Mouse (Mus musculus) midbrain, embryonic 10.5 days (tissue): ENCODE results near the gene Olfr586. TPM values are rescaled to one million over a fixed set of nuclear protein-coding genes. Genes with fewer than 3 reads are reported as not detected.

Experiments
- DNase-seq: peaks from one replicate; pipeline ENCODE4 v3.0.0-alpha.2; 2017; ENCODE audit warnings: low spot score
- H3K27ac ChIP-seq: fragments of 300-500 bp; sonication (generic); replicated peaks from 2 replicates; pipeline ENCODE4 v1.5.1; 2016; ENCODE audit warnings: mild to moderate bottlenecking
- H3K27me3 ChIP-seq: fragments of 300-500 bp; sonication (generic); 2 replicates; pipeline ENCODE4 v1.6.1; 2016; ENCODE audit warnings: low read depth, mild to moderate bottlenecking; ENCODE audit not compliant: poor library complexity, severe bottlenecking
- H3K36me3 ChIP-seq: fragments of 300-500 bp; sonication (generic); 2 replicates; pipeline ENCODE4 v1.6.1; 2016; ENCODE audit warnings: mild to moderate bottlenecking, moderate library complexity
- H3K4me1 ChIP-seq: fragments of 300-500 bp; sonication (generic); 2 replicates; pipeline ENCODE4 v1.6.1; 2016
- H3K4me3 ChIP-seq: fragments of 300-500 bp; sonication (generic); 2 replicates; pipeline ENCODE4 v1.5.1; 2016; ENCODE audit warnings: mild to moderate bottlenecking, moderate library complexity
- H3K9me3 ChIP-seq: fragments of 300-500 bp; sonication (generic); replicated peaks from 2 replicates; pipeline ENCODE4 v1.6.1; 2016; ENCODE audit warnings: mild to moderate bottlenecking
- WGBS: fragments of 180-500 bp; shearing (Covaris S2); methylation state at CpG from one replicate; pipeline ENCODE4 v1.1.7; 2016; 5-methylcytosine and 5-hydroxymethylcytosine counted together
- polyA plus RNA-seq: library from polyadenylated mRNA; unstranded; fragments of >200 nt; fragmentation: Nextera tagmentation; extraction: Ambion mirVana; gene quantifications from 2 replicates; pipeline ENCODE4 v1.2.1, GENCODE M21; 2016

Olfr586 gene
- not detected in 2 replicates for polyA plus RNA-seq

DNA sequence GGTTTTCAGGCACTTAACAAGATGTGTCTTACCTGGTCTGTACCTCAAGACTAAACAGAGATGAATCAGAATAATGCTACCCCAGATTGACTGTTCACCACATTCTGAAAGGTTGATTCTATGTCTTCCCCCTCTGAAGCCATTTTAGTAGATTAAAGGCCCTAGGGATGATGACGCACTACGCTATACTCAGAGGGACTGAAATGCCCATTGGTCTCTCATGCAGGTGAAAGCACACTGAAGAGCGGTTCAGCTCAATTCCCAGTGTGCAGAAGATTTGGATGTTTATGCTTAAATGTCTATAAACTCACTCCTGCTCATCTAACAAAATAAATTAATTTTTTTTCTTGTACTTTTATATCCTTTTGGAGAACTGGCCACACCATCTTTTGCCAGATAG, at the start of gene Olfr586:
Gene Olfr586, minus strand, starts transcription at position 101 of the 400 bp plus-strand sequence.
- H3K27me3 ChIP-seq: no peaks in the 10 kb centered on the region

DNA sequence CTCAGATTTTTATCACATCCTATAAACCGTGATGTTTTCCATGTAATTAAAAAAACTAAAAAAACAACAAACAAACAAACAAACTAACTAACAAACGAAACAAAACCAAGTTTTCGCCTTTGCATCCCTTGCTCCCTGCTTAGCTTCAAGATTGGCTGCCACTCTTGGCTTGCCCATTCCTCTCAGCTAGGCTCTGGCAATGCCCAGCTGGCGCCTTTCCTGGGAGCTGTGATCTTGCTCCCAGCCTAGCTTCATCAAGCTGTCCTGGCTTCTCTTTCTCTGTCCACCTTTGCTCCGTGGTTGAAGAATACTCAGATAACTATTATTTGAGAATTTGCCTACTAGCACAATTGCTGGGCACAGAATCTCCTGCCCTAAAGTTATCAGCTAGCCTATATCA, 44.3 kb upstream of the Olfr586 start:
- no peaks in the 10 kb centered on the region for H3K27me3 ChIP-seq
- H3K9me3 ChIP-seq: no peaks in the 10 kb centered on the region
- H3K4me3 ChIP-seq: no peak overlapping the region
- no peak overlapping the region for H3K27ac ChIP-seq
- no peaks in the 10 kb centered on the region for H3K4me1 ChIP-seq
- no peaks in the 10 kb centered on the region for H3K36me3 ChIP-seq
- no peak for DNase-seq
- WGBS: 82% methylated on average over 5 of the region's 5 CpGs

More for the DNA sequence above, at the start of gene Olfr586:
- no peak for DNase-seq
- Histone ChIP-seq H3K4me1 (no peaks in the 10 kb centered on the region), H3K27ac (no peak within 1 kb of the TSS), H3K4me3 (no peak within 1 kb of the TSS), H3K36me3 (no peaks in the 10 kb centered on the region), H3K9me3 (no peaks in the 10 kb centered on the region)
- WGBS: 91% methylated on average over 3 of the region's 3 CpGs

DNA sequence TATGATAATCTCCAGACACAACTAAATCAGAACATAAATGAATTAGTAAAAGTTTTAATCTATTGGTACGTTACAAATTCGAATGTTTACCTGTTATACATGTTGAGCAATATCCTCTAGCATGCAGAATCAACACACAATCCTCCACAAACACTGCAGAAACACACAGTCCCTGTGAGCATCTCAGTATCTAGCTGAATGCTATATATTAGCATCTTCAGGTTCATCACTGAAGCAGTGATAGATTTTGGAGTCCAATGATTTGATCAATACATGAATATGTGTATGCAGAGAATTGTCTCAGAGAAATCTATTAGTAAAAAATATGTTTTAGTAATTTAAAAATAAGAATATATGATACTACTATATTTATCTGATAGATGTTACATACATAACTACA, 30.8 kb upstream of the Olfr586 start, which contains the start of gene Olfr589:
Gene Olfr589, minus strand, starts transcription at position 101 of the 400 bp plus-strand sequence.
- Histone ChIP-seq H3K9me3 (no peaks in the 10 kb centered on the region), H3K36me3 (no peaks in the 10 kb centered on the region), H3K4me1 (no peaks in the 10 kb centered on the region), H3K27me3 (no peaks in the 10 kb centered on the region), H3K4me3 (no peak within 1 kb of the TSS), H3K27ac (no peak within 1 kb of the TSS)
- WGBS: 82% methylated on average over 2 of the region's 2 CpGs
- no peak for DNase-seq

DNA sequence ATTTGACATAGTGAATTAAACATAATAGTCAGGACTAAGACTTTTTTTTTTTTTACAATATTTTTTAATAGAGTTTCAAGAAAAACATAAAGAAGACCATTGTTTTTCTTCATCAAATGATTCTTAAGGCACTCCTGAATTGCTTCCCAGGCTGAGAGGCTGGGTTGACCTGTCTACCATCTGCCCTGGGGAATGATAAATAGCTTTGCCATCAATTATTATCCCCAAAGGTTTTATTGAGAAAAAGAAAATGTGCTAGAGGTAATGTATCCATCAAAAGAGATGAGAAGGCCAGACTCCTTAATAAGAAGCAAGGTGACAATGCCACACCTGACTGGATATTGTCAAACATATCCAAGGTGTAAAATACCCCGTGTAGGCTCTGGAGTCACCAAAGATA, 15.1 kb upstream of the Olfr586 start, which contains the start of gene Olfr588-ps1:
Gene Olfr588-ps1, plus strand, starts transcription at position 301 of the 400 bp plus-strand sequence.
- DNase-seq: no peak
- no peaks in the 10 kb centered on the region for H3K9me3 ChIP-seq
- no peak within 1 kb of the TSS for H3K4me3 ChIP-seq
- H3K27me3 ChIP-seq: no peaks in the 10 kb centered on the region
- no peaks in the 10 kb centered on the region for H3K4me1 ChIP-seq
- H3K27ac ChIP-seq: no peak within 1 kb of the TSS
- no peaks in the 10 kb centered on the region for H3K36me3 ChIP-seq
- WGBS: 89% methylated on average over 1 of the region's 1 CpGs

DNA sequence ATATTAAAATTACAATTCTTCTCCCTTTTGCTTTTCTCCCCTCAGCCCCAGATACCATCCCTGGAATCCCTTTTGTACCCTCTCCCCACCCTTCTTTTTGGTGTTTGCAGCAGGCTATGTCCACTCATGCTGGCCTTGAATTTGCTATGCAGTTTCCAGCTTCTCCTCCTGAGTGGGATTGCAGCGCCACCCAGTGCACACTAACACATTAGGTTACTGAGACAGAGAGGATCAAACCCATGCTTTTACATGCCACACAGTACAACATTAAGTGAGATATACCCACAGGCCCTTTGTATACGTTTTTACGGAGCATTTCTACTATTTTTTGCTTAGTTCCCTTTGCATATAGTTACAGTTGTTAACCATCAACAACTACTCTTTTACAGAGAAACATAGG, 6.0 kb downstream of the Olfr586 start:
- Histone ChIP-seq H3K4me1 (no peaks in the 10 kb centered on the region), H3K9me3 (no peaks in the 10 kb centered on the region), H3K27ac (no peak overlapping the region), H3K36me3 (no peaks in the 10 kb centered on the region), H3K27me3 (no peaks in the 10 kb centered on the region), H3K4me3 (no peak overlapping the region)
- 52% methylated on average over 3 of the region's 3 CpGs for WGBS
- no peak for DNase-seq

DNA sequence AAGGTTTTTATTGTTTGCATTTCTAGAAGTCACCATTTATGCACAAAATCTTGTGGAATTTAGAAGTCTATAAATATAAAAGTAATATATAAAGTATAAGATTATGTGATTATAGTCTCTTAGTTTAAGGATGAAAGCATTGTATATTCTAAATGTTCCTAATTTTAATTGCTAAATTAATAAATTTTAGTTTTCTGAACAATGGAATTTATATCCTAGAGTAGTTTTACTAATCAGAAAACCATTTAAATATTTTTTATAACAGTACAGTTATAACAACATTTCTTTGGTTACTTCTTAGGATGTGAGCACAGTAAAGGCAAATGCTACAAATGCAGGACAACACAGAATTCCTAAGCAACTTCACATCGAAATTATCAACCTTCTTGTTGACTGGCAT, 28.0 kb downstream of the Olfr586 start, which contains the start of gene Olfr585:
Gene Olfr585, plus strand, starts transcription at position 301 of the 400 bp plus-strand sequence.
- DNase-seq: no peak
- Histone ChIP-seq H3K4me3 (no peak within 1 kb of the TSS), H3K4me1 (no peaks in the 10 kb centered on the region), H3K36me3 (no peaks in the 10 kb centered on the region), H3K9me3 (no peaks in the 10 kb centered on the region), H3K27ac (no peak within 1 kb of the TSS), H3K27me3 (no peaks in the 10 kb centered on the region)
- WGBS: 97% methylated on average over 1 of the region's 1 CpGs

DNA sequence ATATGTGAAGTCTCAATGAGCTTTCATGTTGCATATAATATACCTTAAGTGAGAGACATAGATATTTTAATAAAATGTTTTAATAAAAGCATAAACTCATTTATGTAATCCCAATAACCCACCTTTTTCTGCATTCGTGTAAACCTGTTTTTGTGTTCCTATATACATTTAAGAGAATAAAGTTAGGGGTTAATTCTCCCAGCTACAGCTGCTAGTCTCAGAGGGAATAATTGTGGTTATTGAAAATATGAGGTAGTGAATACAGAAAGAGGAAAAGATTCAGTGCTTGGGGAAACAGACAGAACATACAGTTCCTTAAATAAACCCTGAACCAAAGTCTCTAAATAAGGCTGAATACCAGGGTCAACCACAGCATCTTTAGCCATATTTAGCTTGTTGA, 43.9 kb downstream of the Olfr586 start, which contains the start of gene Olfr584:
Gene Olfr584, plus strand, starts transcription at position 301 of the 400 bp plus-strand sequence.
- Histone ChIP-seq H3K36me3 (no peaks in the 10 kb centered on the region), H3K4me1 (no peaks in the 10 kb centered on the region), H3K27ac (no peak within 1 kb of the TSS), H3K9me3 (peaks cover 20% of the 10 kb centered on the region), H3K4me3 (no peak within 1 kb of the TSS), H3K27me3 (no peaks in the 10 kb centered on the region)
- WGBS: 94% methylated on average over 1 of the region's 1 CpGs
- no peak for DNase-seq

Other genes with a start within 250 kb of the Olfr586 start
- gene Olfr568, start 248.5 kb downstream of the Olfr586 start, polyA plus RNA-seq: not detected in 2 replicates
- not detected in 2 replicates for gene Olfr569, start 234.8 kb downstream of the Olfr586 start, polyA plus RNA-seq
- gene Olfr570, start 231.1 kb downstream of the Olfr586 start, polyA plus RNA-seq: not detected in 2 replicates
- not detected in 2 replicates for gene Olfr571, start 208.1 kb downstream of the Olfr586 start, polyA plus RNA-seq
- not detected in 2 replicates for gene Olfr572, start 201.2 kb downstream of the Olfr586 start, polyA plus RNA-seq
- not detected in 2 replicates for gene Olfr573-ps1, start 183.1 kb downstream of the Olfr586 start, polyA plus RNA-seq
- not detected in 2 replicates for gene Olfr574, start 177.2 kb downstream of the Olfr586 start, polyA plus RNA-seq
- gene Olfr575, start 166.9 kb downstream of the Olfr586 start, polyA plus RNA-seq: not detected in 2 replicates
- not detected in 2 replicates for gene Olfr576, start 163.0 kb downstream of the Olfr586 start, polyA plus RNA-seq
- not detected in 2 replicates for gene Olfr577, start 149.7 kb downstream of the Olfr586 start, polyA plus RNA-seq
- gene Olfr578, start 136.3 kb downstream of the Olfr586 start, polyA plus RNA-seq: not detected in 2 replicates
- gene Olfr582, start 87.6 kb downstream of the Olfr586 start, polyA plus RNA-seq: not detected in 2 replicates
- not detected in 2 replicates for gene Olfr583, start 74.3 kb downstream of the Olfr586 start, polyA plus RNA-seq
- gene Olfr584, start 43.8 kb downstream of the Olfr586 start, polyA plus RNA-seq: not detected in 2 replicates
- gene Olfr585, start 27.9 kb downstream of the Olfr586 start, polyA plus RNA-seq: not detected in 2 replicates
- gene Olfr588-ps1, start 15.2 kb upstream of the Olfr586 start, polyA plus RNA-seq: not detected in 2 replicates
- not detected in 2 replicates for gene Olfr589, start 30.7 kb upstream of the Olfr586 start, polyA plus RNA-seq
- not detected in 2 replicates for gene Olfr591, start 52.7 kb upstream of the Olfr586 start, polyA plus RNA-seq
- gene Olfr592, start 59.2 kb upstream of the Olfr586 start, polyA plus RNA-seq: not detected in 2 replicates
- gene Olfr593, start 86.2 kb upstream of the Olfr586 start, polyA plus RNA-seq: not detected in 2 replicates
- gene Olfr594, start 91.4 kb upstream of the Olfr586 start, polyA plus RNA-seq: not detected in 2 replicates
- gene Usp17ld, start 126.9 kb upstream of the Olfr586 start, polyA plus RNA-seq: not detected in 2 replicates
- gene Olfr596, start 180.0 kb upstream of the Olfr586 start, polyA plus RNA-seq: not detected in 2 replicates
- gene Olfr597, start 190.7 kb upstream of the Olfr586 start, polyA plus RNA-seq: not detected in 2 replicates
- gene Olfr598, start 197.9 kb upstream of the Olfr586 start, polyA plus RNA-seq: not detected in 2 replicates
- gene Olfr599, start 210.3 kb upstream of the Olfr586 start, polyA plus RNA-seq: not detected in 2 replicates
- not detected in 2 replicates for gene Olfr600, start 224.0 kb upstream of the Olfr586 start, polyA plus RNA-seq
- gene Olfr601, start 237.0 kb upstream of the Olfr586 start, polyA plus RNA-seq: not detected in 2 replicates